Mouse (Mus musculus): ENCODE results near the gene Insr.

The Insr gene

DNA sequence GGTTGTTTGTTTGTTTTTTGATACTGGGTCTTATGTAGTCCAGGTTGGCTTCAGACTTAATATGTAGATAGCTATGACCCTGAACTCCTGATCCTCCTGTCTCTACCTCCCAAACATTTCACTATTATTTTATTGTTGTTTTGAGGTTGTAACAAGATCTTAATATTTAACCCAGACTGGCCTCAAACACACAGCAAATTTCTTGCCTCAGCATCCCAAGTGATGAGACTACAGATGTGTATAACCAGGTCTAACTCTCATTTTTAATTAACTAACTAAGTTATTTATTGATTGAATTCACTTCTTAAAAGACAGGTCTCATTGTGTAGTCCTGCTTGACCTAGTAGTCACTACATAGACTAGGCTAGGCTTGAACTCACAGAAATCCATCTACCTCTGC, 88.4 kb downstream of the Insr start:
- no peak for DNase-seq (ENCODE audit: low spot score in 2 of 2)

DNA sequence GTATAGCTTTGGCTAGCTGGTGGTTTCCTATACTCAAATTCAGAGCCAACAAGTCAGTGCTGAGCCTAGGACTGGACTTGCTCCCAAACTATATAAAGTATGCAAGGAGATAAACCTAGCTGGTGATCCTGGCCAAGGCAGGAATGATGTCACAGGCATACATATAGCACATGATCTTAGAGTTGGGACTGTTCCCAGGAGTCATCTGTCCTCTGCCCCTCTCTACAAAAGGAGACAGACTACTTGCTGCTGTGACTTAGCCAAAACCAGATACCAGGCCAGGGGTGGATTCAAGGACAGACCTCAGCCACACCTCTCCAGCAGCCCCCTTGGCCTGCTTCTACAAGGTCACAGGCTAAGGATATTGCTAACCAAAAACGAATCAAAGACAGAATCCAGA, 92.0 kb downstream of the Insr start:
- DNase-seq (ENCODE audit: low spot score in 2 of 2), result no peak

DNA sequence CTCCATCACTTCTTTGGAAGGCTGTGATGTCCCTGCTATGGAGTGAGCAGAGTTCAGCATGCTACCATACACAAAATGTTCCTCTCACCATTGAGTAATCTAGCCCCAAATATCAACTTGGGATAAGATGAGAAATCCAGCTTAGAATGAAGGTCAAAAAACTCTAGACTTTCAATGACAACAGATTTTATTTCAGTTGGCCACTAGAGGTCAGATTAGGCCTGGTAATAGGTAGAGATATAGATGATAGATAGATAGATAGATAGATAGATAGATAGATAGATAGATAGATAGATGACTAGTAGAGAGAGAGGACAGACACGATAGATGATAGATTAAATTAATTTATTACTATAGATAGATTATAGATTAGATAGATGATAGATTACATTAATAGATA, 99.5 kb downstream of the Insr start:
- DNase-seq (ENCODE audit: low spot score in 2 of 2), result no peak

DNA sequence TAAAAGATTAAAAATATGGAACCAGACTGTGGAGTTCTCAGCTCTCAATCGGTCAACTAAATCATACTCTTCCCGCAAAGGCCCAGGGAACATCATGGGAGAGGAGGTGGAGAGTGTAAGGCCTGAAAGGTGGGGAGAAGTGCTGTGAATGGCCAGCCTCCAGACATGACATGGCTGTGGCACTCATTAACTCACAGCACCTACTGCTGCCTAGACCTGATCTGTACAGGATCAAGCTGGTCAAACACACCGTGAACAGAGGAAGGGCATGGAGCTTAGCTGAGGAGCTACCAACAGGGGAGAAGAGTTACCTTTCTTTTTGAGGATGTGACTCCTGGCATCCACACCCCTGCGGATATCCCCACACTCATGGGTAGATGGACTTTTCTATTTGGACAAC, 102.0 kb downstream of the Insr start:
- no peak for DNase-seq (ENCODE audit: low spot score in 2 of 2)

DNA sequence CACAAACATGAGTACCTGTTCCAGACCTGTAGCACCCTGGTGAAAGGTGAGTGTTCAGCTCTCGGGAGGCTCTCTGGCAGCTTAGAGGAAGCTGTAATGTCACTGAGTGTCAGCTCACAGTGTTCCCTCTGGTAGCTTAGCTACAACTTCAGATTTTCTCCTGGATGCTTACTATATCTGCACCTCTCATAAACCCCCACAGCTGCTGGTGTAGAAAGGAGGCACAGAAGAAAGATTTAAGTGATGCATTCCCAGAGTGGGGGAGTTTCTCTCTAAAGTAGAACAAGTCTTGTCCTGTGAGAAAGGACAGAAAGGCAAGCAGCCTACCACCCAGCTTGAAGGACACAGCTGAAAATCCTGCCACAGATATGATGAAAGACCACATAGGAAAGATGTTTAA, 107.2 kb downstream of the Insr start:
- DNase-seq (ENCODE audit: low spot score in 2 of 2), result no peak

DNA sequence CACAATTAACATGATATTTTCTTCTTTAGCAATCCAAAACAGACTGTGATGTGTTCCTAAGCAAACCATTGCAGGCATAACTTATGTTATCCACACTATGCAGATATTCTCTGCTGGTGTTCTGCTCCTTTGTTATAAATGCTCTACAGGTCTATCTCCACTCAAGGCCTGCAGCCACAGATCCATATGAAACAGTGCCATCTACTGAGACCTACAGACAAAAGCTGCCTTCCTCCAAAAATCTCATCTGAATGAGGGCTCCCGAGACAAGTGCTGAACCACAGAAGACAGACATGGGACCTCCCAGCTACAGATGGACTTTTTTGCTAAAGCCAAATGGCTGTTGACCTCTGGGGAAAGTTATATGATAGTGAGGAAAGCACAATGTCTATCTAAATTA, 132.9 kb downstream of the Insr start:
- DNase-seq (ENCODE audit: low spot score in 2 of 2), result no peak

DNA sequence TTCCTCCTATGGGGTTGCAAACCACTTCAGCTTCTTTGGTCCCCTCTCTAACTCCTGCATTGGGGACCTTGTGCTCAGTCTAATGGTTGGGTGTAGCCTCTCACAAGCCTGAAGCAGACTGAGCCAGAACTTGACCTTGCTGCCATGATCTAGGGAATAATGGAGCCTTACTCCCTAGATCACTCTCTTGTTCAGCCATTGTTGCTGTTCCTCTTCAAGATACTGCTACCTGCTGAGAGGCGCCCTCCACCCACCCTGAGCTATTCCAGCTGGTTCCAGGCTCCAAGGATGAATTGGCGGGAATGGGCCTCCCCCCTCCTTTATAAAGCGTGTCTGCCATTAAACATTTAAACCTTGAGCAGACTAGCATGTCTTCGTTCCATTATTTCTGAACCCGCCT, 179.0 kb downstream of the Insr start:
- peak in 1 of 2 experiments; percentile 19 for DNase-seq (ENCODE audit: low spot score in 2 of 2)

All from right cerebral cortex, postnatal 10 days (tissue).